Mouse (Mus musculus): Measurements from ENCODE around the gene Galnt16.
A peak's percentile ranks its signal among the peaks of the same experiment; 100 is the strongest.

Galnt16 gene

GRCm38 (mm10) chr12:80658661-80659060 lies 140.6 kb downstream of the Galnt16 start:
- DNase-seq (ENCODE audit: low read depth, low spot score) = no peak

GRCm38 (mm10) chr12:80662322-80662721 lies 144.2 kb downstream of the Galnt16 start:
- DNase-seq (ENCODE audit: low read depth, low spot score) = no peak

DNA sequence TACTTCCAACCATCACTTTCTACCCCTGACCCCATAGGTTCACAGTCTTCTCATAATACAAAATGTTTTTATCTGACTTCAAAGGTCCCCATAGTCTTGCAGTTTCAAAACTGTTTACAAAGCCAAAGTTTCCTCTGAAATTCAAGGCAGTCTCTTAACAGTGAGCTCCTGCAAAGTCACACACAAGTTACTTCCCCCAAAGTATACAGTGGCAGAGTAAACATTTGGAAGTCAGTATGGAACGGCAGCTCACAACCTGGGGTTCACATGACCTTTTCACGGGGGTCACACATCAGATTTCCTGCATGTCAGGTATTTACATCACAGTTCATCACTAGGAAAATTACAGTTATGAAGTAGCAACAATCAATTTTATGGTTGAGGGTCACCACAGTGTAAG lies 145.9 kb downstream of the Galnt16 start:
- DNase-seq (ENCODE audit: low read depth, low spot score) = no peak

- no peak for DNase-seq (ENCODE audit: low read depth, low spot score)
Observed at GRCm38 (mm10) chr12:80668391-80668790, 150.3 kb downstream of the Galnt16 start.

DNA sequence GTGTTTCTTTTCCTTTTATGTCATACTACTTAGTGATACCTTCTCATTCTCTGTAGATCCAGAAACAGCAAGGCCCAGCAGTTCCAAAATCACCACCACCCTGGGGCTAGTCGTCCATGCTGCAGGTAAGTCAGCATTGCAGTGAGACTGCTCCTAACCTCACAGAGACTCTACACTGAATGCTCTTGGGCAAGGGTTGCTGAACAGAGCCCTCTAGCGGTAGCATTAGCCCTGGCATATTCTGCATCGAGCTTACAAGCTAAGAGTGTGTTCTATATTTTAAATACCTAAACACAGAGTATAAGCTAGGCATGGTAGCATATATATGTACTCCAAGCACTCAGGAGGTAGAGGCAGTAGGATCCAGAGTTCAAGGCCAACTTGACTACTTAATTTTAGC lies 155.1 kb downstream of the Galnt16 start:
- DNase-seq (ENCODE audit: low read depth, low spot score) = peak; percentile 68

Measured in ZHBTc4 (cell line).